Mouse (Mus musculus) liver, embryonic 14.5 days (tissue): Measurements from ENCODE around the gene Rab11b. TPM values are rescaled to one million over a fixed set of nuclear protein-coding genes. Genes with fewer than 3 reads are reported as not detected.

Experiments
- ATAC-seq: fragments of 200-750 bp; cut with Nextera tagmentation; 2 replicates; pipeline ENCODE4 v1.8.0; 2017; ENCODE audit warnings: moderate number of reproducible peaks, mild to moderate bottlenecking, moderate library complexity; ENCODE audit not compliant: insufficient read depth
- DNase-seq, 3 experiments: peaks; one replicate each; pipeline ENCODE4 v3.0.0-alpha.2; 2012 to 2013; ENCODE audit warnings: low read depth in 3 of 3, low spot score in 3 of 3
- H3K27ac ChIP-seq: fragments of 300-500 bp; sonication (generic); 2 replicates; pipeline ENCODE4 v1.5.1; 2014; ENCODE audit warnings: moderate library complexity, mild to moderate bottlenecking, control low read depth, inconsistent platforms
- H3K27me3 ChIP-seq: fragments of 300-500 bp; sonication (generic); 2 replicates; pipeline ENCODE4 v1.6.1; 2014; ENCODE audit warnings: mild to moderate bottlenecking, low read length, moderate library complexity; ENCODE audit not compliant: control insufficient read depth, insufficient read depth
- H3K36me3 ChIP-seq: fragments of 300-500 bp; sonication (generic); replicated peaks from 2 replicates; pipeline ENCODE4 v1.6.1; 2014; ENCODE audit warnings: low read depth; ENCODE audit not compliant: control insufficient read depth, insufficient read depth
- H3K4me1 ChIP-seq, 2 experiments: fragments of 200-500 bp in 1 of 2; fragments of 300-500 bp in 1 of 2; sonication (generic) in 1 of 2; replicated peaks; 2 replicates each; pipeline ENCODE4 v1.6.1; 2012 to 2014; ENCODE audit warnings: antibody characterized with exemption in 1 of 2, inconsistent platforms in 1 of 2, low read length in 1 of 2; ENCODE audit not compliant: control insufficient read depth in 2 of 2, insufficient read depth in 2 of 2
- H3K4me2 ChIP-seq: fragments of 300-500 bp; sonication (generic); 2 replicates; pipeline ENCODE4 v1.6.1; 2014; ENCODE audit warnings: low read depth, mild to moderate bottlenecking, control low read depth, moderate library complexity
- H3K4me3 ChIP-seq, 2 experiments: fragments of 200-500 bp in 1 of 2; fragments of 300-500 bp in 1 of 2; sonication (generic) in 1 of 2; 2 replicates each; pipeline ENCODE4 v1.5.1; 2012 to 2014; ENCODE audit warnings: low read depth in 2 of 2, low read length in 2 of 2, mild to moderate bottlenecking in 2 of 2, control low read depth in 1 of 2, inconsistent platforms in 1 of 2, moderate library complexity in 1 of 2; ENCODE audit not compliant: insufficient read depth in 1 of 2
- H3K9ac ChIP-seq: fragments of 300-500 bp; sonication (generic); replicated peaks from 2 replicates; pipeline ENCODE4 v1.6.1; 2014; ENCODE audit warnings: mild to moderate bottlenecking, control low read depth, moderate library complexity
- H3K9me3 ChIP-seq: fragments of 300-500 bp; sonication (generic); 2 replicates; pipeline ENCODE4 v1.6.1; 2016; ENCODE audit warnings: low read length, mixed read lengths; ENCODE audit not compliant: control insufficient read depth
- CTCF ChIP-seq: IDR thresholded peaks from 2 replicates; pipeline ENCODE4 v1.5.1; 2016; ENCODE audit warnings: antibody characterized with exemption, low read depth, control low read depth
- EP300 ChIP-seq: IDR thresholded peaks from 2 replicates; pipeline ENCODE4 v1.6.1; 2016; ENCODE audit warnings: antibody characterized with exemption, low read depth
- WGBS: fragments of 180-500 bp; shearing (Covaris S2); extraction: QIAGEN DNeasy Blood & Tissue Kit; methylation state at CpG from one replicate; pipeline ENCODE4 v1.1.7; 2014; ENCODE audit not compliant: insufficient replicate concordance; 5-methylcytosine and 5-hydroxymethylcytosine counted together
- polyA plus RNA-seq, 2 experiments: library from polyadenylated mRNA; depleted of rRNA in 1 of 2; stranded (reverse) in 1 of 2; unstranded in 1 of 2; fragments of >200 nt; fragmentation: Nextera tagmentation in 1 of 2; extraction: Ambion mirVana in 1 of 2; gene quantifications; 2 replicates each; pipeline versions ENCODE4 v1.2.1 to v1.2.3; 2012 to 2014

Gene Rab11b
- polyA plus RNA-seq, 2 experiments: 62.6 to 91.1 TPM

GRCm38 (mm10) chr17:33757231-33757630, 3.1 kb downstream of the Rab11b start:
- Histone ChIP-seq H3K4me1 (peaks cover 22 to 32% of the 10 kb centered on the region in 2 experiments), H3K4me3 (no peak overlapping the region), H3K27ac (no peak overlapping the region), H3K9ac (no peak overlapping the region), H3K4me2 (peak overlapping the region; percentile 3; the same call in 1 of the 2 replicates), H3K27me3 (no peaks in the 10 kb centered on the region), H3K36me3 (peaks cover 9% of the 10 kb centered on the region; the same call in 1 of the 2 replicates), H3K9me3 (no peaks in the 10 kb centered on the region)
- TF ChIP-seq CTCF (no peak), EP300 (no peak)
- no peak for DNase-seq
- WGBS: 43% methylated on average over 4 of the region's 4 CpGs
- no peak for ATAC-seq

GRCm38 (mm10) chr17:33756108-33756790, 4.1 kb downstream of the Rab11b start:
- 80% methylated on average over 3 of the region's 3 CpGs for WGBS
- Histone ChIP-seq H3K4me1 (peaks cover 22 to 32% of the 10 kb centered on the region in 2 experiments), H3K9ac (no peak overlapping the region), H3K27ac (no peak overlapping the region), H3K36me3 (peaks cover 12% of the 10 kb centered on the region; the same call in 1 of the 2 replicates), H3K4me3 (no peak overlapping the region), H3K4me2 (no peak overlapping the region), H3K9me3 (no peaks in the 10 kb centered on the region), H3K27me3 (no peaks in the 10 kb centered on the region)
- ATAC-seq: no peak
- DNase-seq: no peak
- TF ChIP-seq EP300 (no peak), CTCF (no peak)

- TF ChIP-seq EP300 (no peak), CTCF (no peak)
- Histone ChIP-seq H3K4me2 (no peak overlapping the region), H3K27me3 (no peaks in the 10 kb centered on the region), H3K27ac (no peak overlapping the region), H3K9ac (no peak overlapping the region), H3K9me3 (no peaks in the 10 kb centered on the region), H3K4me1 (peaks cover 22 to 29% of the 10 kb centered on the region in 2 experiments), H3K4me3 (no peak overlapping the region), H3K36me3 (peaks cover 12% of the 10 kb centered on the region)
- 74% methylated on average over 10 of the region's 10 CpGs for WGBS
- no peak for ATAC-seq
- DNase-seq: no peak
Observed at GRCm38 (mm10) chr17:33755418-33756107, 4.8 kb downstream of the Rab11b start.

GRCm38 (mm10) chr17:33754656-33755055, 5.7 kb downstream of the Rab11b start:
- TF ChIP-seq CTCF (no peak), EP300 (no peak)

GRCm38 (mm10) chr17:33752297-33752696, 8.0 kb downstream of the Rab11b start:
- ATAC-seq (no peak), DNase-seq (no peak)
- Histone ChIP-seq H3K4me3 (no peak overlapping the region), H3K36me3 (peaks cover 21% of the 10 kb centered on the region), H3K9ac (no peak overlapping the region), H3K9me3 (no peaks in the 10 kb centered on the region), H3K27ac (no peak overlapping the region), H3K4me1 (peaks cover 4 to 10% of the 10 kb centered on the region in 2 experiments), H3K4me2 (no peak overlapping the region), H3K27me3 (no peaks in the 10 kb centered on the region)
- TF ChIP-seq EP300 (no peak), CTCF (no peak)
- WGBS: 91% methylated on average over 2 of the region's 2 CpGs

More at GRCm38 (mm10) chr17:33754656-33755055, 5.7 kb downstream of the Rab11b start:
- H3K4me1 ChIP-seq: peaks cover 22 to 29% of the 10 kb centered on the region in 2 experiments
- no peak overlapping the region for H3K9ac ChIP-seq
- H3K27ac ChIP-seq: no peak overlapping the region
- no peak overlapping the region for H3K4me3 ChIP-seq
- ATAC-seq (no peak), DNase-seq (no peak)
- H3K36me3 ChIP-seq: peaks cover 15% of the 10 kb centered on the region
- H3K9me3 ChIP-seq: no peaks in the 10 kb centered on the region
- H3K4me2 ChIP-seq: no peak overlapping the region
- no peaks in the 10 kb centered on the region for H3K27me3 ChIP-seq
- WGBS: 75% methylated on average over 1 of the region's 1 CpGs
